Mouse (Mus musculus): Measurements from ENCODE around the gene Hecw2. TPM values are rescaled to one million over a fixed set of nuclear protein-coding genes. Genes with fewer than 3 reads are reported as not detected.

Hecw2 gene
- total RNA-seq (2014; fragmentation: Nextera tagmentation) (not detected in 2 replicates), total RNA-seq (2017) (0.17 and 0.27 TPM in 2 replicates), polyA plus RNA-seq (2012) (not detected in 2 replicates)

DNA sequence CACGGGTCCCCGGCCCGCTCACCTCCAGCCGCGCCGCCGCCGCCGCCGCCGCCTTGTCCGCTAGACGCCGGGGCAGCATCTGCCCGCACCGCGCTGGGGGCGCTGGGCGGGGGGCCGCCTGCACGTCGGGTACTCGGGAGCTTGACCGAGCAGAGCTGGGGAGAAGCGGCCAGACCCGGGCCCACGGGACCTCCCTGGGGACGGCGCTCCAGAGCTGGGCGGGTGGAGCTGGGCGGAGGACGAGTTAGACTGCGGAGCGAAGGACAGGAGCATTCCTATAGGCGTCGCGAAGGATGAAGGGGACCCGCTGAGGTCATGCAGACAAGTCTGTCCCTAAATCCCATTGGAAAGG lies at the start of gene Hecw2:
Gene Hecw2, minus strand, starts transcription at position 215 of the 352 bp plus-strand sequence.
- Histone ChIP-seq H3K9me3 (replicated peaks) (peaks cover 12% of the 10 kb centered on the region), H3K4me3 (ENCODE audit: low read depth, low read length) (0 out of 2 replicates have a peak within 1 kb of the TSS, but pooled peaks have one; percentile 25), H3K36me3 (replicated peaks) (no peaks in the 10 kb centered on the region), H3K27me3 (ENCODE audit: insufficient read depth, low read length) (no peaks in the 10 kb centered on the region; the same call in 1 of the 2 replicates), H3K4me1 (ENCODE audit: insufficient read depth, low read depth, low read length) (no peaks in the 10 kb centered on the region)
- no peak for DNase-seq (ENCODE audit: low spot score)
- no peak for TF ChIP-seq TAL1 (conservative IDR thresholded peaks at IDR 0.05; ENCODE audit: low read depth, low read length)
- ATAC-seq (ENCODE audit: extremely low read depth, insufficient number of reproducible peaks, low FRiP score, poor library complexity, severe bottlenecking), result no peak

- H3K4me3 ChIP-seq (ENCODE audit: low read depth, low read length), result no peak overlapping the region
- no peaks in the 10 kb centered on the region for H3K27me3 ChIP-seq (ENCODE audit: insufficient read depth, low read length)
- no peaks in the 10 kb centered on the region for H3K36me3 ChIP-seq (replicated peaks)
- no peaks in the 10 kb centered on the region for H3K9me3 ChIP-seq (replicated peaks)
- H3K4me1 ChIP-seq (ENCODE audit: insufficient read depth, low read depth, low read length), result no peaks in the 10 kb centered on the region
- no peak for DNase-seq (ENCODE audit: low spot score)
- TF ChIP-seq CTCF (IDR thresholded peaks at IDR 0.05; ENCODE audit: low read depth, low read length) (no peak), TAL1 (conservative IDR thresholded peaks at IDR 0.05; ENCODE audit: low read depth, low read length) (no peak), GATA1 (IDR thresholded peaks at IDR 0.05; ENCODE audit: borderline replicate concordance, low read length) (no peak), POLR2AphosphoS5 (IDR thresholded peaks at IDR 0.05; ENCODE audit: insufficient replicate concordance, low read depth, low read length) (no peak), GATA2 (IDR thresholded peaks at IDR 0.05; ENCODE audit: borderline replicate concordance, low read depth, low read length) (no peak)
- no peak for ATAC-seq (ENCODE audit: extremely low read depth, insufficient number of reproducible peaks, low FRiP score, poor library complexity, severe bottlenecking)
These were observed 47.8 kb upstream of the Hecw2 start for GRCm38 (mm10) chr1:54242722-54243121.

GRCm38 (mm10) chr1:54220273-54220672 lies 25.3 kb upstream of the Hecw2 start:
- H3K4me1 ChIP-seq (ENCODE audit: insufficient read depth, low read depth, low read length), result no peaks in the 10 kb centered on the region
- DNase-seq (ENCODE audit: low spot score) (no peak), ATAC-seq (ENCODE audit: extremely low read depth, insufficient number of reproducible peaks, low FRiP score, poor library complexity, severe bottlenecking) (no peak)

GRCm38 (mm10) chr1:54194183-54194953 lies 600 bp downstream of the Hecw2 start:
- no peaks in the 10 kb centered on the region for H3K4me1 ChIP-seq (ENCODE audit: insufficient read depth, low read depth, low read length)
- no peaks in the 10 kb centered on the region for H3K36me3 ChIP-seq (replicated peaks)
- TF ChIP-seq GATA1 (IDR thresholded peaks at IDR 0.05; ENCODE audit: borderline replicate concordance, low read length) (no peak), CTCF (IDR thresholded peaks at IDR 0.05; ENCODE audit: low read depth, low read length) (no peak)
- no peaks in the 10 kb centered on the region; the same call in 1 of the 2 replicates for H3K27me3 ChIP-seq (ENCODE audit: insufficient read depth, low read length)
- no peak for DNase-seq (ENCODE audit: low spot score)
- peaks cover 12% of the 10 kb centered on the region for H3K9me3 ChIP-seq (replicated peaks)
- ATAC-seq (ENCODE audit: extremely low read depth, insufficient number of reproducible peaks, low FRiP score, poor library complexity, severe bottlenecking), result no peak
- H3K4me3 ChIP-seq (ENCODE audit: low read depth, low read length), result 0 out of 2 replicates have a peak overlapping the region, but pooled peaks have one; percentile 25

More at GRCm38 (mm10) chr1:54220273-54220672, 25.3 kb upstream of the Hecw2 start:
- TF ChIP-seq GATA2 (IDR thresholded peaks at IDR 0.05; ENCODE audit: borderline replicate concordance, low read depth, low read length), result no peak
- TF ChIP-seq GATA1 (IDR thresholded peaks at IDR 0.05; ENCODE audit: borderline replicate concordance, low read length), result no peak
- TF ChIP-seq CTCF (IDR thresholded peaks at IDR 0.05; ENCODE audit: low read depth, low read length), result no peak
- no peak for TF ChIP-seq TAL1 (conservative IDR thresholded peaks at IDR 0.05; ENCODE audit: low read depth, low read length)
- TF ChIP-seq POLR2AphosphoS5 (IDR thresholded peaks at IDR 0.05; ENCODE audit: insufficient replicate concordance, low read depth, low read length), result no peak
- no peak overlapping the region for H3K4me3 ChIP-seq (ENCODE audit: low read depth, low read length)
- no peaks in the 10 kb centered on the region for H3K9me3 ChIP-seq (replicated peaks)
- no peaks in the 10 kb centered on the region for H3K27me3 ChIP-seq (ENCODE audit: insufficient read depth, low read length)
- H3K36me3 ChIP-seq (replicated peaks), result no peaks in the 10 kb centered on the region

DNA sequence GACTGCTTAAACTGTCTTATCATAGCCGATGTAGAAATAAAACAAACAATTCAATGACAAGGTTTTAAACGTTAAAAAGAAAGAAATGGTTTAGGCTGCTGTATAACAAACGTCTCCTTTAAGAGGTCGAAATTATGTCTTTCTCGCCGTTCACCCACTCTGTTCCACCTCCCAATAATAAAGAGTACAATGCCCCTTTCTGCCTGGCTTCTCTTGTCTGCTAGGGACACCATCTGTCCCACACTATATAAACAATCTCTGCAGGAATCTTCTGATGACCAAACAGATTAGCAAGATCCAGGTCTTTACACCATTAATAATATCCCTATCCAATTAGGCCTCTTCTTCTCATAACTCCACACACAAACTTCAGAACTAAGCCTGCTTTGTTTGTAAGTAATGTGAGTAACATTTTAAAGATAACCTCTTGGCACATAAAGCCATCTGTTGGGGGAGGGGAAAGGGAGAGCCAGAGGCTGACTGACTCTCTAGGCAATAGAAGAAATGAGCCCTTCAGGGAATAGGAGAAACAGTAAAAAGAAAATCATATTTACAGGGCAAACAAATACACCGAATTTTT lies 1.7 kb downstream of the Hecw2 start:
- Histone ChIP-seq H3K27me3 (ENCODE audit: insufficient read depth, low read length) (no peaks in the 10 kb centered on the region; the same call in 1 of the 2 replicates), H3K36me3 (replicated peaks) (no peaks in the 10 kb centered on the region), H3K4me1 (ENCODE audit: insufficient read depth, low read depth, low read length) (no peaks in the 10 kb centered on the region), H3K4me3 (ENCODE audit: low read depth, low read length) (no peak overlapping the region), H3K9me3 (replicated peaks) (peaks cover 12% of the 10 kb centered on the region)
- ATAC-seq (ENCODE audit: extremely low read depth, insufficient number of reproducible peaks, low FRiP score, poor library complexity, severe bottlenecking) (no peak), DNase-seq (ENCODE audit: low spot score) (no peak)
- TF ChIP-seq CTCF (IDR thresholded peaks at IDR 0.05; ENCODE audit: low read depth, low read length), result no peak
- no peak for TF ChIP-seq GATA1 (IDR thresholded peaks at IDR 0.05; ENCODE audit: borderline replicate concordance, low read length)
- no peak for TF ChIP-seq GATA2 (IDR thresholded peaks at IDR 0.05; ENCODE audit: borderline replicate concordance, low read depth, low read length)
- no peak for TF ChIP-seq TAL1 (conservative IDR thresholded peaks at IDR 0.05; ENCODE audit: low read depth, low read length)
- TF ChIP-seq POLR2AphosphoS5 (IDR thresholded peaks at IDR 0.05; ENCODE audit: insufficient replicate concordance, low read depth, low read length), result no peak

DNA sequence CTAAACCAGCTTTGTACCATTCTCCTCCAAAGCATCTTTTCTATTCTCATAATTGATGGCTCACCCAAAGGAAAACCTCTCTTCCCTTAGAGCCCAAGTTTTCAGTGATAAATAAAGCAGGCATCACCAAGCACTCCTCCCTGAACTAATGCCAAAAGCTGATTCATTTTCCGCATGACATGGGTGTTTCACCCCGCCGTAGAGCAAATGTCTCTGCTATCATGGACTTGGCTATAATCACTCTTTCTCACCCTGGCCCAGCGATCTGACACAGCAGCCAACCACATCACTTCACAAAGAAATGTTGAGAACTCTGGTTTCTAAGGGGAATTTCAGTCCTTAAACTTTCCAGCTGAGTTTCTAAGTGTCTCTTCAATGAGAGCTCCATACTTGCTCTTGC lies 7.4 kb downstream of the Hecw2 start:
- TF ChIP-seq GATA1 (IDR thresholded peaks at IDR 0.05; ENCODE audit: borderline replicate concordance, low read length), result no peak
- no peak for TF ChIP-seq CTCF (IDR thresholded peaks at IDR 0.05; ENCODE audit: low read depth, low read length)
- no peak for TF ChIP-seq TAL1 (conservative IDR thresholded peaks at IDR 0.05; ENCODE audit: low read depth, low read length)
- no peak for TF ChIP-seq POLR2AphosphoS5 (IDR thresholded peaks at IDR 0.05; ENCODE audit: insufficient replicate concordance, low read depth, low read length)
- TF ChIP-seq GATA2 (IDR thresholded peaks at IDR 0.05; ENCODE audit: borderline replicate concordance, low read depth, low read length), result no peak
- H3K9me3 ChIP-seq (replicated peaks), result no peaks in the 10 kb centered on the region

More for the DNA sequence above, 7.4 kb downstream of the Hecw2 start:
- Histone ChIP-seq H3K36me3 (replicated peaks) (no peaks in the 10 kb centered on the region), H3K4me1 (ENCODE audit: insufficient read depth, low read depth, low read length) (no peaks in the 10 kb centered on the region), H3K4me3 (ENCODE audit: low read depth, low read length) (no peak overlapping the region), H3K27me3 (ENCODE audit: insufficient read depth, low read length) (no peaks in the 10 kb centered on the region)
- ATAC-seq (ENCODE audit: extremely low read depth, insufficient number of reproducible peaks, low FRiP score, poor library complexity, severe bottlenecking) (no peak), DNase-seq (ENCODE audit: low spot score) (no peak)

Measured in G1E (cell line).